Mouse (Mus musculus) limb, embryonic 15.5 days (tissue): ENCODE data around the gene Uckl1. TPM values are rescaled to one million over a fixed set of nuclear protein-coding genes. Genes with fewer than 3 reads are reported as not detected.
A peak's percentile ranks its signal among the peaks of the same experiment; 100 is the strongest.

ENCODE experiments used
- ATAC-seq: fragments of 200-750 bp; cut with Nextera tagmentation; 2 replicates; pipeline ENCODE4 v1.8.0; 2017; ENCODE audit warnings: low read depth, moderate TSS enrichment; ENCODE audit not compliant: insufficient number of reproducible peaks, low FRiP score, low TSS enrichment
- H3K27ac ChIP-seq: fragments of 300-500 bp; sonication (generic); 2 replicates; pipeline ENCODE4 v1.5.1; 2015; ENCODE audit warnings: moderate library complexity, mild to moderate bottlenecking, inconsistent platforms
- H3K27me3 ChIP-seq: fragments of 300-500 bp; sonication (generic); 2 replicates; pipeline ENCODE4 v1.6.1; 2015; ENCODE audit warnings: inconsistent platforms
- H3K36me3 ChIP-seq: fragments of 300-500 bp; sonication (generic); 2 replicates; pipeline ENCODE4 v1.6.1; 2015; ENCODE audit warnings: inconsistent platforms
- H3K4me1 ChIP-seq: fragments of 300-500 bp; sonication (generic); 2 replicates; pipeline ENCODE4 v1.6.1; 2015; ENCODE audit warnings: inconsistent platforms
- H3K4me2 ChIP-seq: fragments of 300-500 bp; sonication (generic); 2 replicates; pipeline ENCODE4 v1.6.1; 2015; ENCODE audit warnings: mild to moderate bottlenecking, inconsistent platforms
- H3K4me3 ChIP-seq: fragments of 300-500 bp; sonication (generic); 2 replicates; pipeline ENCODE4 v1.5.1; 2015; ENCODE audit warnings: mild to moderate bottlenecking, inconsistent platforms
- H3K9ac ChIP-seq: fragments of 300-500 bp; sonication (generic); 2 replicates; pipeline ENCODE4 v1.6.1; 2015; ENCODE audit warnings: inconsistent platforms
- H3K9me3 ChIP-seq: fragments of 300-500 bp; sonication (generic); 2 replicates; pipeline ENCODE4 v1.6.1; 2016; ENCODE audit warnings: inconsistent platforms
- WGBS: fragments of 180-500 bp; shearing (Covaris S2); methylation state at CpG from one replicate; pipeline ENCODE4 v1.1.7; 2015; 5-methylcytosine and 5-hydroxymethylcytosine counted together
- microRNA-seq: library from miRNA; unstranded; fragments of <30 nt; microRNA quantifications from one replicate; pipeline ENCODE4, GENCODE M21; 2016
- polyA plus RNA-seq: library from polyadenylated mRNA; unstranded; fragments of >200 nt; fragmentation: Nextera tagmentation; extraction: Ambion mirVana; gene quantifications from 2 replicates; pipeline ENCODE4 v1.2.1, GENCODE M21; 2015

Uckl1 gene
- polyA plus RNA-seq, 1 experiment from 2014 or later: 44.7 TPM

DNA sequence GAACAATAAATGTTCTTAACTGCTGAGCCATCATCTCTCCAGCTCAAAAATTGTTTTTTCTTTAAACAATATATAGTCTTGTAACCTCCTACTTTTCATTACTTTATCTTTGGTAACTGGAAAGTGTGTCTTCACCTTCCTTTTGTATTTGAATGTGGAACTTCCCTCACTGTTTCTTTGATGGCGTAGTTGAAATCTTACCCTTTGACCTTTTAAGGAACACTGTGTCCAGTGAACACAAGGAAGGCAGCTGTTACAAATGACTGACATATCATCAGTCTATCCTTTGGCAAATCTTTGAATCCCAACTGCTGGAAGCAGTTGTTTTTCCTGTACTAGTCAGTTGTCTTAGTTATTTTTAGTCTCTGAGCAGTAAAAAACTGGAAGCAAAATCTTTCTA lies 55.6 kb downstream of the Uckl1 start:
- 91% methylated on average over 1 of the region's 1 CpGs for WGBS
- no peaks in the 10 kb centered on the region; the same call in 1 of the 2 replicates for H3K9me3 ChIP-seq
- H3K36me3 ChIP-seq: peaks cover 36% of the 10 kb centered on the region
- no peak overlapping the region for H3K27ac ChIP-seq
- H3K9ac ChIP-seq: no peak overlapping the region
- no peak overlapping the region for H3K4me2 ChIP-seq
- H3K27me3 ChIP-seq: no peaks in the 10 kb centered on the region
- ATAC-seq: no peak
- H3K4me1 ChIP-seq: no peaks in the 10 kb centered on the region
- no peak overlapping the region for H3K4me3 ChIP-seq

- H3K9ac ChIP-seq: no peak overlapping the region
- no peak overlapping the region for H3K27ac ChIP-seq
- no peaks in the 10 kb centered on the region; the same call in 1 of the 2 replicates for H3K9me3 ChIP-seq
- ATAC-seq: no peak
- H3K4me1 ChIP-seq: peaks cover 11% of the 10 kb centered on the region
- WGBS: 74% methylated on average over 5 of the region's 5 CpGs
- H3K36me3 ChIP-seq: peaks cover 21% of the 10 kb centered on the region
- H3K4me2 ChIP-seq: no peak overlapping the region
- no peaks in the 10 kb centered on the region for H3K27me3 ChIP-seq
- H3K4me3 ChIP-seq: no peak overlapping the region
These were observed 59.2 kb downstream of the Uckl1 start for GRCm38 (mm10) chr2:181525526-181525925.

DNA sequence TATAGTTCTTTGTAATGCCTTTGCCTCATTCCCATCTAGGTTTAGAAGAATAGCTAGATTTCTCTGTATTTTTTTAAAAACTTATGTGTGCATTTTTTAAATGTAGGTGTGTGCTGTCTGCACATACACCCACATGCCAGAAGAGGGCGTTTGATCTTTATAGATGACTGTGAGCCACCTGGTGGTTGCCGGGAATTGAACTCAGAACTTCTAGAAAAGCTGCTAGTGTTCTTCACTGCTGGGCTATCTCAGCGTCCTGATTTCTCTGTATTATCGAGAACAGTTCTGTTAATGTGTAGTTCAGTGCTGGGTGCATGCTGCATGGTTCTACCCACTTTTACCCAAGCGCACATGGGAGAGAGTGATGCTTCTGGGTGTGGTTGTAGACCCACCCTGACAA lies 61.9 kb downstream of the Uckl1 start:
- Histone ChIP-seq H3K4me2 (no peak overlapping the region), H3K9ac (no peak overlapping the region), H3K27me3 (no peaks in the 10 kb centered on the region), H3K27ac (no peak overlapping the region), H3K4me1 (peaks cover 17% of the 10 kb centered on the region), H3K9me3 (no peaks in the 10 kb centered on the region), H3K4me3 (no peak overlapping the region), H3K36me3 (peaks cover 7% of the 10 kb centered on the region; the same call in 1 of the 2 replicates)
- no peak for ATAC-seq
- WGBS: 73% methylated on average over 5 of the region's 5 CpGs

DNA sequence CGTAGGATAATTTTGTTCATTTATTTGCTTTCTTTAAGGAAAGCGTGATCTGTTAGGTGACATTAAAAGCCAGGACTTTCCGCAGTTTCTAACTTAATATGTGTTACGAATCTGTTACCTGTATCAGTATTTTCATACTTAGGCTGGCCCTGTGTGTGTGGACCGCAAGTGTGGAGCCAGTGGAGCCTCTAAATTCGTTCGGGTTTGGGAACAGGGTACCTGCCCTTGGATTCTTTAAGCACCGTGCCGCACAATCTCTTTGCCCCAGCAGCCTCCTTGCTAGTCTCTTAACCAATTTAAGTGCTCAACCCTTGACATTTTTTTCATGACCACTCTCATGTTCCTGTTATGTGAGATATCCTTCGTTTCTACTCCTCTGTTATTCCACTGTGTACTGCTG lies 63.2 kb downstream of the Uckl1 start:
- H3K4me2 ChIP-seq: peak overlapping the region; percentile 51
- WGBS: 43% methylated on average over 10 of the region's 10 CpGs
- H3K4me3 ChIP-seq: peak overlapping the region; percentile 96
- no peak overlapping the region for H3K27ac ChIP-seq
- H3K9me3 ChIP-seq: no peaks in the 10 kb centered on the region
- peaks cover 17% of the 10 kb centered on the region for H3K4me1 ChIP-seq
- no peaks in the 10 kb centered on the region for H3K27me3 ChIP-seq
- no peak for ATAC-seq
- peaks cover 15% of the 10 kb centered on the region for H3K36me3 ChIP-seq
- H3K9ac ChIP-seq: peak overlapping the region; percentile 90

DNA sequence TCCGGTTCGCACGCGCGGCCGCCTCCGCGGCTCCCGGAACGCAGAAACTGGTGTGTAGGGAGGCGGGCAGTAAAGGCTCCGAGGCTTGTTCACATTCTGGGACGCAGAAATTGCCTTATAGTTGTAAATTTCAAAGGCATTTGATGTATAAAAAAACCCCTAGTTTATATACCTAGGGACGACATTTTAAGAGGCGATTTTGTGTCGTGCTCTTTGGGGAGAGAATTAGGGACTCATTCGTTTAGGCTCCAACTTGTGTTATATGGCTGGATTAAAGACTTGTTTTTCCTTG lies 63.8 kb downstream of the Uckl1 start:
- Histone ChIP-seq H3K9me3 (no peaks in the 10 kb centered on the region), H3K27ac (peak overlapping the region; percentile 97), H3K4me2 (peak overlapping the region; percentile 51), H3K36me3 (peaks cover 21% of the 10 kb centered on the region), H3K9ac (peak overlapping the region; percentile 90), H3K4me1 (peaks cover 17% of the 10 kb centered on the region), H3K4me3 (peak overlapping the region; percentile 96), H3K27me3 (no peaks in the 10 kb centered on the region)
- ATAC-seq: no peak
- 0% methylated on average over 17 of the region's 17 CpGs for WGBS

DNA sequence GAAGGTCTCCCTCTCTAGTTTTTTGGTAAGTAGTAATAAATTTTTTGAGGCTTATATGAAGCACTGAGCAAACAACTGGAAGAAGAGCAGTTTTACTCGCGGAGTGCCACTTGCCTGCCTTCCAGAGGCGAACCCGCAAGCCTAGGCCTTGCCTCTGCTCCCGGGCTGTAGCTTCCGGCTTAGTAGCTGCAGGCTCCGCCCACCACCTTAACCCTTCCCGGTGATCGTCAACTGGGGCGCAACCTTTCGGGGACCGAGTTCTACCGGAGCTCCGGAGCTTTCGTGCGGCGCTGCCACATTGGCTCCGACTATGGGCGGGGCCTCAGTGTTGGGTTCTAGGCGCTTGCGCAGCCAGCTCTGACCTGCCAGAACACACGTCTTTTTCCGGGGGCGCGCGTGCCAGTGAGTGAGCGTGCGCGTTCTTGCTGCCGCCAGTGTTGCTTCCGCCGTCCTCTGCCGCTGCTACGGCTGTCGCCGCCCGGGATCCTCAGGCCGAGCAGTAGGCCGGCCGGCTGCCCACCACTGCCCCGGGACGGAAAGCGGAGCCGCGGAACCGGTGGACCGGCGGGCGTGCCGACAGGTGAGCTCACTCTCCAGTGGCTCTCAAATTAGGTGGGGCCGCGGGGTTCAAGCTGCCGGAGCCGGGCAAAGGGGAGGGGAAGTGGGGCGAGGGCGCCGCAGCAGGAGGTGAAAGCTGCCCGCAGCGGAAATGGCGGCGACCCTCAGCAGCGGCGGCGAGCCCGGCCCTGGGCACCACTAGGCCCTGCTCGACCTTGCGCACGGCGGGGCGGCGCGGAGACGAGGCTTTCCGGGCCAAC lies 64.4 kb downstream of the Uckl1 start, which contains the start of gene Dnajc5:
TSS of gene Dnajc5 (plus strand) at position 368 of the 818 bp plus-strand sequence.
- WGBS: under 1% methylated on average over 74 of the region's 74 CpGs
- H3K36me3 ChIP-seq: peaks cover 24% of the 10 kb centered on the region
- no peaks in the 10 kb centered on the region for H3K27me3 ChIP-seq
- peak within 1 kb of the TSS; percentile 90 for H3K9ac ChIP-seq
- peak within 1 kb of the TSS; percentile 97 for H3K27ac ChIP-seq
- H3K4me3 ChIP-seq: peak within 1 kb of the TSS; percentile 96
- peak; percentile 98 for ATAC-seq
- H3K4me1 ChIP-seq: peaks cover 17% of the 10 kb centered on the region
- no peaks in the 10 kb centered on the region for H3K9me3 ChIP-seq
- peak within 1 kb of the TSS; percentile 51 for H3K4me2 ChIP-seq

- Histone ChIP-seq H3K4me3 (peak overlapping the region; percentile 96), H3K36me3 (peaks cover 35% of the 10 kb centered on the region), H3K4me2 (peak overlapping the region; percentile 51), H3K9ac (peak overlapping the region; percentile 90; the same call in 1 of the 2 replicates), H3K9me3 (no peaks in the 10 kb centered on the region), H3K4me1 (peaks cover 17% of the 10 kb centered on the region), H3K27me3 (no peaks in the 10 kb centered on the region), H3K27ac (peak overlapping the region; percentile 97)
- WGBS: 75% methylated on average over 3 of the region's 3 CpGs
- ATAC-seq: no peak
These were observed 65.5 kb downstream of the Uckl1 start for GRCm38 (mm10) chr2:181519201-181519600.

Small RNA genes within 50 kb of the gene (microRNA-seq; reads per million reads assigned to microRNA genes)
- gene Mir7006: not detected

Other genes starting within 250 kb of the Uckl1 start
- 40.4 and 42.1 TPM in 2 replicates for gene Zgpat, start 220.0 kb downstream of the Uckl1 start, polyA plus RNA-seq
- gene Arfrp1, start 219.5 kb downstream of the Uckl1 start, polyA plus RNA-seq: 59.0 and 64.8 TPM in 2 replicates
- gene Lime1, start 204.8 kb downstream of the Uckl1 start, polyA plus RNA-seq: 22.7 and 23.7 TPM in 2 replicates
- gene Zbtb46, start 125.5 kb downstream of the Uckl1 start, polyA plus RNA-seq: 4.2 and 4.8 TPM in 2 replicates
- 0.12 and 0.13 TPM in 2 replicates for gene Abhd16b, start 91.7 kb downstream of the Uckl1 start, polyA plus RNA-seq
- gene Tpd52l2, start 87.8 kb downstream of the Uckl1 start, polyA plus RNA-seq: 155 and 159 TPM in 2 replicates
- gene Dnajc5, start 64.4 kb downstream of the Uckl1 start, polyA plus RNA-seq: 89.3 and 89.5 TPM in 2 replicates
- 63.3 and 63.7 TPM in 2 replicates for gene Prpf6, start 7.0 kb upstream of the Uckl1 start, polyA plus RNA-seq
- 43.8 and 53.4 TPM in 2 replicates for gene Zfp512b, start 7.9 kb upstream of the Uckl1 start, polyA plus RNA-seq
- 11.0 TPM in 2 replicates for gene Samd10, start 14.3 kb upstream of the Uckl1 start, polyA plus RNA-seq
- not detected in 2 replicates for gene Gm29797, start 72.1 kb upstream of the Uckl1 start, polyA plus RNA-seq
- 38.7 and 43.4 TPM in 2 replicates for gene Sox18, start 86.7 kb upstream of the Uckl1 start, polyA plus RNA-seq
- gene Tcea2, start 95.4 kb upstream of the Uckl1 start, polyA plus RNA-seq: 19.5 and 21.8 TPM in 2 replicates
- gene Rgs19, start 109.1 kb upstream of the Uckl1 start, polyA plus RNA-seq: 72.9 and 84.0 TPM in 2 replicates
- not detected in 2 replicates for gene Lkaaear1, start 113.5 kb upstream of the Uckl1 start, polyA plus RNA-seq
- gene Oprl1, start 130.1 kb upstream of the Uckl1 start, polyA plus RNA-seq: 0.38 and 0.54 TPM in 2 replicates
- gene Myt1, start 178.4 kb upstream of the Uckl1 start, polyA plus RNA-seq: not detected in 2 replicates